Mouse (Mus musculus): ENCODE data around the gene Fam228a. TPM values are rescaled to one million over a fixed set of nuclear protein-coding genes. Genes with fewer than 3 reads are reported as not detected.

Fam228a gene
- polyA plus RNA-seq, 1 experiment from 2014 or later = 0.56 TPM

- WGBS = 61% methylated on average over 1 of the region's 1 CpGs
These were observed 61.9 kb downstream of the Fam228a start for GRCm38 (mm10) chr12:4676336-4676735.

DNA sequence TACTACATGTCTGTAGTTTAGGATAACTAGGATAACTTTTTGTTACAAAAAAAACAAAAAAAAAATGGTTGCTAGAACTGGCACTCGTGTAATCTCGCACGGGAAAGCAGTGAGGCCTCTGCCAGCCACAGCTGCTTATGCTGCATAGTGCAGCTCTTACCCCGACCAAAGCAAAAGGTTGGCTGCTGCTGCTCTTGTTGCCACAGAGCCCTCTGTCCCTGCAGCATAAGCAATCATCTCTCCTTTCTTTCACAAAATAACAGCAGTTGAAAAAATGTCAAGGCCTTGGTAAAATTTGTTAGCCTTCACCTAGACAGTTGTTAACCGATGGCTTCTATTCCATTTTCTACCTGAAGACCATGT, 72.6 kb downstream of the Fam228a start:
- H3K27me3 ChIP-seq = no peaks in the 10 kb centered on the region
- H3K4me1 ChIP-seq = no peaks in the 10 kb centered on the region; the same call in 1 of the 2 replicates
- WGBS = 87% methylated on average over 5 of the region's 5 CpGs
- no peak overlapping the region for H3K4me3 ChIP-seq (replicated peaks)
- ATAC-seq (ENCODE audit: low FRiP score) = no peak
- H3K4me2 ChIP-seq = no peak overlapping the region
- H3K9ac ChIP-seq = no peak overlapping the region
- no peak overlapping the region for H3K27ac ChIP-seq
- H3K9me3 ChIP-seq = no peaks in the 10 kb centered on the region
- H3K36me3 ChIP-seq (replicated peaks) = peaks cover 8% of the 10 kb centered on the region; the same call in 1 of the 2 replicates

More at GRCm38 (mm10) chr12:4676336-4676735, 61.9 kb downstream of the Fam228a start:
- ATAC-seq (ENCODE audit: low FRiP score) = no peak
- H3K4me2 ChIP-seq = no peak overlapping the region
- no peaks in the 10 kb centered on the region for H3K4me1 ChIP-seq
- H3K27me3 ChIP-seq = no peaks in the 10 kb centered on the region
- no peak overlapping the region for H3K27ac ChIP-seq
- H3K9ac ChIP-seq = no peak overlapping the region
- no peaks in the 10 kb centered on the region for H3K9me3 ChIP-seq
- H3K4me3 ChIP-seq (replicated peaks) = no peak overlapping the region
- H3K36me3 ChIP-seq (replicated peaks) = peaks cover 12% of the 10 kb centered on the region

GRCm38 (mm10) chr12:4664929-4665674, 73.1 kb downstream of the Fam228a start:
- WGBS = 85% methylated on average over 7 of the region's 7 CpGs
- Histone ChIP-seq H3K9me3 (no peaks in the 10 kb centered on the region), H3K4me2 (no peak overlapping the region), H3K27ac (no peak overlapping the region), H3K9ac (no peak overlapping the region), H3K36me3 (replicated peaks) (peaks cover 8% of the 10 kb centered on the region; the same call in 1 of the 2 replicates), H3K27me3 (no peaks in the 10 kb centered on the region), H3K4me1 (no peaks in the 10 kb centered on the region; the same call in 1 of the 2 replicates), H3K4me3 (replicated peaks) (no peak overlapping the region)
- ATAC-seq (ENCODE audit: low FRiP score) = no peak

Other genes starting within 250 kb of the Fam228a start
- 17.9 and 20.1 TPM in 2 replicates for gene Itsn2, start 145.8 kb downstream of the Fam228a start, polyA plus RNA-seq (2016; fragmentation: Nextera tagmentation; extraction: Ambion mirVana)
- not detected in 2 replicates for gene Gm3625, start 145.5 kb downstream of the Fam228a start, polyA plus RNA-seq (2016; fragmentation: Nextera tagmentation; extraction: Ambion mirVana)
- gene Pfn4, start 30.6 kb upstream of the Fam228a start, polyA plus RNA-seq (2016; fragmentation: Nextera tagmentation; extraction: Ambion mirVana) = 6.6 and 7.2 TPM in 2 replicates
- 3.2 and 4.1 TPM in 2 replicates for gene Fam228b, start 30.8 kb upstream of the Fam228a start, polyA plus RNA-seq (2016; fragmentation: Nextera tagmentation; extraction: Ambion mirVana)
- 372 and 374 TPM in 2 replicates for gene Sf3b6, start 79.1 kb upstream of the Fam228a start, polyA plus RNA-seq (2016; fragmentation: Nextera tagmentation; extraction: Ambion mirVana)
- 6.6 and 6.9 TPM in 2 replicates for gene Fkbp1b, start 103.2 kb upstream of the Fam228a start, polyA plus RNA-seq (2016; fragmentation: Nextera tagmentation; extraction: Ambion mirVana)
- gene Wdcp, start 104.9 kb upstream of the Fam228a start, polyA plus RNA-seq (2016; fragmentation: Nextera tagmentation; extraction: Ambion mirVana) = 19.0 and 20.5 TPM in 2 replicates
- gene Mfsd2b, start 135.9 kb upstream of the Fam228a start, polyA plus RNA-seq (2016; fragmentation: Nextera tagmentation; extraction: Ambion mirVana) = 2.0 and 2.5 TPM in 2 replicates
- 38.3 and 43.3 TPM in 2 replicates for gene Ubxn2a, start 169.3 kb upstream of the Fam228a start, polyA plus RNA-seq (2016; fragmentation: Nextera tagmentation; extraction: Ambion mirVana)
- 24.0 and 24.9 TPM in 2 replicates for gene Atad2b, start 178.9 kb upstream of the Fam228a start, polyA plus RNA-seq (2016; fragmentation: Nextera tagmentation; extraction: Ambion mirVana)